Mouse (Mus musculus) heart, adult 9 months (tissue): ENCODE measurements around the gene Gm9958.
A peak's percentile ranks its signal among the peaks of the same experiment; 100 is the strongest.

ENCODE experiments used
- DNase-seq, 2 experiments: peaks; one replicate each; pipeline ENCODE4 v3.0.0; 2022; ENCODE audit warnings: low spot score in 2 of 2

Gm9958 gene

GRCm38 (mm10) chr5:90367067-90367303 is at the start of gene Gm9958:
Gene Gm9958 (plus strand): TSS chr5:90367204.
- DNase-seq: no peak

- DNase-seq: no peak
These were observed 35.9 kb upstream of the Gm9958 start for GRCm38 (mm10) chr5:90331071-90331470.

GRCm38 (mm10) chr5:90332478-90332877 is 34.5 kb upstream of the Gm9958 start:
- no peak for DNase-seq

- no peak for DNase-seq
These were observed 28.6 kb upstream of the Gm9958 start for GRCm38 (mm10) chr5:90338177-90339091.

- DNase-seq: peak; percentile 79 to 84
These were observed 27.7 kb upstream of the Gm9958 start for GRCm38 (mm10) chr5:90339129-90339952.

GRCm38 (mm10) chr5:90339953-90340343 is 27.1 kb upstream of the Gm9958 start:
- no peak for DNase-seq

- no peak for DNase-seq
These were observed 26.2 kb upstream of the Gm9958 start for GRCm38 (mm10) chr5:90340847-90341246.

GRCm38 (mm10) chr5:90346877-90347276 is 20.1 kb upstream of the Gm9958 start:
- no peak for DNase-seq

- DNase-seq: no peak
These were observed 13.3 kb upstream of the Gm9958 start for GRCm38 (mm10) chr5:90353552-90354317.

- DNase-seq: no peak
These were observed 11.2 kb upstream of the Gm9958 start for GRCm38 (mm10) chr5:90355824-90356223.

- DNase-seq: peak; percentile 69 to 80
These were observed 2.5 kb upstream of the Gm9958 start for GRCm38 (mm10) chr5:90364526-90364925.

- DNase-seq: peak; percentile 35 to 44
These were observed 1.7 kb upstream of the Gm9958 start for GRCm38 (mm10) chr5:90365141-90365951.

- peak; percentile 90 to 91 for DNase-seq
These were observed 610 bp upstream of the Gm9958 start, which contains the start of gene Ankrd17 for GRCm38 (mm10) chr5:90366121-90367066. Gene Ankrd17 (minus strand): TSS chr5:90366577.

- no peak for DNase-seq
These were observed 3.4 kb downstream of the Gm9958 start for GRCm38 (mm10) chr5:90370401-90370800.

- no peak for DNase-seq
These were observed 6.7 kb downstream of the Gm9958 start for GRCm38 (mm10) chr5:90373708-90374107.

- DNase-seq: no peak
These were observed 14.5 kb downstream of the Gm9958 start for GRCm38 (mm10) chr5:90381458-90381857.

GRCm38 (mm10) chr5:90383080-90383479 is 16.1 kb downstream of the Gm9958 start:
- DNase-seq: no peak

GRCm38 (mm10) chr5:90393764-90394163 is 26.8 kb downstream of the Gm9958 start:
- no peak for DNase-seq

- DNase-seq: no peak
These were observed 27.3 kb downstream of the Gm9958 start for GRCm38 (mm10) chr5:90394322-90394721.

- no peak for DNase-seq
These were observed 29.8 kb downstream of the Gm9958 start for GRCm38 (mm10) chr5:90396817-90397216.
